Comparison of ENCODE assay signal across 7 mouse cellular contexts in genomic region chr1:161250031-161250603, GRCm38 (mm10). TPM values are rescaled to one million over a fixed set of nuclear protein-coding genes. Genes with fewer than 3 reads are reported as not detected.
A peak's percentile ranks its signal among the peaks of the same experiment; 100 is the strongest.
DNase-seq lines count a peak whose midpoint lies in the region; ATAC-seq and TF ChIP-seq lines count a peak whose summit lies in the region.

No protein-coding gene starts in this region.

- peak; percentile 21; the same call in 1 of the 2 replicates for ATAC-seq in erythroid progenitor cell, adult 5-6 weeks (replicated peaks; ENCODE audit: low FRiP score, poor library complexity, severe bottlenecking)

- peak; percentile 53 for DNase-seq in MN1 (ENCODE audit: low spot score)
- peak; percentile 69 for DNase-seq in hindbrain, embryonic 10.5 days (ENCODE audit: low spot score)
- DNase-seq in layer of hippocampus, postnatal 25 days (ENCODE audit: extremely low spot score in 1 of 2, low spot score in 1 of 2), result peak; percentile 13 to 33
- DNase-seq in lung, postnatal 36 days, result peak; percentile 72
- peak; percentile 14 to 15 for DNase-seq in right cerebral cortex, postnatal 36 days (ENCODE audit: low spot score in 2 of 2)

- H3K36me3 ChIP-seq in hindbrain, embryonic 10.5 days, result peaks cover 22% of the 10 kb centered on the region

- peaks cover 19% of the 10 kb centered on the region for H3K27me3 ChIP-seq in hindbrain, embryonic 10.5 days (ENCODE audit: insufficient read depth, poor library complexity, severe bottlenecking)

- no peak for TF ChIP-seq POLR2A in bone marrow macrophage, adult 2 months (IDR thresholded peaks at IDR 0.05; ENCODE audit: borderline replicate concordance, low read depth, low read length)

- peak overlapping the region; percentile 47; the same call in 1 of the 2 replicates for H3K27ac ChIP-seq in bone marrow macrophage, adult 2 months (ENCODE audit: insufficient read depth, low read depth, low read length)
- peak overlapping the region; percentile 97 for H3K27ac ChIP-seq in hindbrain, embryonic 10.5 days

- no peaks in the 10 kb centered on the region for H3K9me3 ChIP-seq in hindbrain, embryonic 10.5 days

- TF ChIP-seq CTCF in bone marrow macrophage, adult 2 months (IDR thresholded peaks at IDR 0.05; ENCODE audit: low read depth, low read length), result no peak

- peak overlapping the region; percentile 77 for H3K4me3 ChIP-seq in bone marrow macrophage, adult 2 months (ENCODE audit: insufficient read depth, low read length)
- H3K4me3 ChIP-seq in hindbrain, embryonic 10.5 days, result peak overlapping the region; percentile 95

- WGBS in hindbrain, embryonic 10.5 days, result 3% methylated on average over 15 of the region's 15 CpGs

- peaks cover 33% of the 10 kb centered on the region for H3K4me1 ChIP-seq in bone marrow macrophage, adult 2 months (ENCODE audit: control insufficient read depth, insufficient read depth, low read length)
- H3K4me1 ChIP-seq in hindbrain, embryonic 10.5 days (replicated peaks), result peaks cover 36% of the 10 kb centered on the region

RNA-seq across cellular contexts. Expression of gene Prdx6, which starts 0.9 kb away (rescaled TPM):
- 69.5 and 73.7 TPM in 2 replicates for polyA plus RNA-seq in bone marrow macrophage, adult 2 months (2012; ENCODE audit: insufficient read depth, insufficient read length, missing spikeins)
- 50.3 and 52.6 TPM in 2 replicates for total RNA-seq in erythroid progenitor cell, adult 5-6 weeks (2015; ENCODE audit: low replicate concordance)
- total RNA-seq in erythroid progenitor cell, adult 5-6 weeks (2017; ENCODE audit: low replicate concordance), result 44.5 and 48.9 TPM in 2 replicates
- polyA plus RNA-seq in hindbrain, embryonic 10.5 days (2016; fragmentation: Nextera tagmentation; extraction: Ambion mirVana), result 490 and 579 TPM in 2 replicates
- total RNA-seq in layer of hippocampus, postnatal 25 days (2021), result 100 to 1,000 TPM; 300 to 347 TPM

Comparison
In these comparisons a context has a peak if more than half of its experiments do, and no peak if none do; other contexts are left out.
1. Peak in every context shown above with its lines: DNase-seq, ATAC-seq, H3K4me3 ChIP-seq and H3K27ac ChIP-seq.
2. DNase-seq: peak in every context shown above with its lines; median percentile 72 in lung, postnatal 36 days; 69 in hindbrain, embryonic 10.5 days; 53 in MN1; 23 in layer of hippocampus, postnatal 25 days; 14 in right cerebral cortex, postnatal 36 days.
3. RNA of gene Prdx6, which starts 0.9 kb away (total RNA-seq): 300 to 347 TPM in layer of hippocampus, postnatal 25 days; 44.5 to 52.6 TPM in erythroid progenitor cell, adult 5-6 weeks; every median in the first group is over 4 times any median in the second.